In genomic region chr16:10227361-10227760, GRCm38 (mm10) we compare ENCODE assay signal across 28 mouse cellular contexts. TPM values are rescaled to one million over a fixed set of nuclear protein-coding genes. Genes with fewer than 3 reads are reported as not detected.
DNase-seq lines count a peak whose midpoint lies in the region; ATAC-seq and TF ChIP-seq lines count a peak whose summit lies in the region.
"Had no signal": no experiment of that assay in that cellular context is flagged by ENCODE, and none has a peak within 500 bp of the region (broad histone marks: within the 10 kb centered on the region; RNA-seq: fewer than 3 reads in every experiment).

No protein-coding gene starts in this region.

- peaks cover 40% of the 10 kb centered on the region for H3K4me1 ChIP-seq in E14TG2a.4 (replicated peaks; ENCODE audit: low read depth, low read length)
- H3K4me1 ChIP-seq: embryonic facial prominence, embryonic 10.5 days; embryonic facial prominence, embryonic 12.5 days; forebrain, embryonic 10.5 days; forebrain, embryonic 12.5 days had no signal

- H3K9me3 ChIP-seq in E14TG2a.4 (ENCODE audit: low read length), result peaks cover 23% of the 10 kb centered on the region
- H3K9me3 ChIP-seq: embryonic facial prominence, embryonic 12.5 days; forebrain, embryonic 12.5 days had no signal

- no peak for ATAC-seq in activated CD4-positive, CD25-positive, alpha-beta regulatory T cell, adult 4 months
- ATAC-seq: CD4-positive, CD25-positive, alpha-beta regulatory T cell, adult 4 months; forebrain, embryonic 14.5 days; forebrain, embryonic 16.5 days had no signal

- H3K27me3 ChIP-seq in E14TG2a.4 (ENCODE audit: insufficient read depth, low read length), result no peaks in the 10 kb centered on the region
- H3K27me3 ChIP-seq: embryonic facial prominence, embryonic 12.5 days; forebrain, embryonic 12.5 days had no signal

- DNase-seq in ES-CJ7 (ENCODE audit: low read depth, low spot score) (peak; percentile 55), ZHBTc4 (ENCODE audit: low read depth, low spot score) (peak; percentile 31)
- peak; percentile 23 for DNase-seq in Muller cell, postnatal 12 days (ENCODE audit: inconsistent ontology term)
- DNase-seq in right cerebral cortex, postnatal 10 days (ENCODE audit: low spot score in 2 of 2), result no peak
- DNase-seq in heart, postnatal 4 days, result no peak
- DNase-seq: adrenal gland, adult 8-10 months; adrenal gland, postnatal 14 days; adrenal gland, postnatal 36 days; B cell, adult 2 months; cerebellum, adult 11-12 months; cerebellum, adult 2 months; cerebellum, adult 9-10 months; cerebellum, postnatal 10 days; cerebellum, postnatal 25 days had no signal

- peak overlapping the region; percentile 75 for H3K4me3 ChIP-seq in E14TG2a.4 (replicated peaks; ENCODE audit: low read length)
- H3K4me3 ChIP-seq: embryonic facial prominence, embryonic 10.5 days; embryonic facial prominence, embryonic 12.5 days; erythroblast, embryonic 14.5 days; forebrain, embryonic 10.5 days; forebrain, embryonic 12.5 days had no signal

- TF ChIP-seq CTCF in E14TG2a.4 (conservative IDR thresholded peaks at IDR 0.05; ENCODE audit: low read length), result no peak

- peaks cover 11% of the 10 kb centered on the region for H3K36me3 ChIP-seq in E14TG2a.4 (ENCODE audit: insufficient read depth, low read length)
- H3K36me3 ChIP-seq: embryonic facial prominence, embryonic 10.5 days; embryonic facial prominence, embryonic 12.5 days; forebrain, embryonic 10.5 days; forebrain, embryonic 12.5 days; G1E had no signal

RNA-seq across cellular contexts. Expression of gene Atf7ip2, which starts 34.8 kb away (rescaled TPM):
- polyA plus RNA-seq in activated CD4-positive, CD25-positive, alpha-beta regulatory T cell, adult 4 months (2017; shearing (Covaris generic)), result under 1 TPM in 1 of 2 experiments, not detected in 1; 0.15 TPM
- under 1 TPM; 0.36 to 0.52 TPM for total RNA-seq in heart, postnatal 4 days (2021)
- total RNA-seq: CH12.LX, G1E had no signal
- polyA plus RNA-seq: CD4-positive, CD25-positive, alpha-beta regulatory T cell, adult 4 months; erythroblast, embryonic 14.5 days; frontal cortex, adult 2 months; G1E had no signal

RNA-seq across cellular contexts. Expression of gene Rpl39l, which starts 57.3 kb away (rescaled TPM):
- under 1 TPM in 1 of 2 experiments, not detected in 1; 0.65 TPM for polyA plus RNA-seq in activated CD4-positive, CD25-positive, alpha-beta regulatory T cell, adult 4 months (2017; shearing (Covaris generic))
- total RNA-seq in heart, postnatal 4 days (2021), result not detected
- total RNA-seq: adrenal gland, adult 18-20 months; adrenal gland, adult 8-10 months; adrenal gland, postnatal 14 days; adrenal gland, postnatal 36 days had no signal
- polyA plus RNA-seq: cerebellum, adult 2 months; embryonic facial prominence, embryonic 10.5 days; forebrain, embryonic 10.5 days; forebrain, embryonic 14.5 days; forebrain, embryonic 16.5 days; G1E had no signal

Comparison
In these comparisons a context has a peak if more than half of its experiments do, and no peak if none do; other contexts are left out.
1. DNase-seq: peak in ES-CJ7 (single experiment), Muller cell, postnatal 12 days (single experiment) and ZHBTc4 (single experiment); none in right cerebral cortex, postnatal 10 days (0 of 2) and heart, postnatal 4 days (single experiment).